Mouse (Mus musculus): ENCODE measurements around the gene Phf5a. TPM values are rescaled to one million over a fixed set of nuclear protein-coding genes. Genes with fewer than 3 reads are reported as not detected.

Phf5a gene
- polyA plus RNA-seq, 1 experiment from 2014 or later: 63.0 TPM

DNA sequence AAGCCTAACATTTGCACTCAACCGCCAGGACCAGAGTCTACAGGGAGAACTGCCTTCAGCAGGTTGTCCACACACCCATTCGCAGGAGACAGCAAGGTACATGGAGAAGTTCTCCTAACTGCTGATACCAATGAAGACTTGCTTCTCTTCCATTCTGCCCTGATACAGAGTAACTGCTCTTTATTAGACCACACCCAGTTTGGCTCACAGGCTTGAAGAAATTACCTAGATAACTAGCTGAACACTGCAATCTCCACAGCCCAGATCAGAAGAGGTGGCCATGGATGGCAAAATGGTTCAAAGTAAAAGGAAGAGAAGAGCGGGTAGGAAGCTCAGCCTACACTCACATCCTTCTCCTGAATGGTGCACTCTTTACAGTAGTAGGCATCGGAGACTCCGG, 1.7 kb downstream of the Phf5a start:
- no peak for DNase-seq
- Histone ChIP-seq H3K9me3 (ENCODE audit: low read length) (no peaks in the 10 kb centered on the region), H3K9ac (replicated peaks) (no peak overlapping the region), H3K27ac (ENCODE audit: low read depth) (peak overlapping the region; percentile 2; the same call in 1 of the 2 replicates), H3K4me2 (ENCODE audit: low read depth, low read length) (peak overlapping the region; percentile 89), H3K27me3 (ENCODE audit: insufficient read depth, low read length) (no peaks in the 10 kb centered on the region), H3K4me1 (ENCODE audit: insufficient read depth) (peaks cover 17% of the 10 kb centered on the region), H3K36me3 (replicated peaks; ENCODE audit: insufficient read depth, low read length) (peaks cover 57% of the 10 kb centered on the region), H3K4me3 (ENCODE audit: low read depth, low read length) (no peak overlapping the region)
- TF ChIP-seq CTCF (IDR thresholded peaks at IDR 0.05; ENCODE audit: low read depth): no peak
- no peak for TF ChIP-seq EP300 (IDR thresholded peaks at IDR 0.05; ENCODE audit: low read depth)
- WGBS (ENCODE audit: insufficient replicate concordance): 80% methylated on average over 5 of the region's 5 CpGs
- no peak for ATAC-seq

DNA sequence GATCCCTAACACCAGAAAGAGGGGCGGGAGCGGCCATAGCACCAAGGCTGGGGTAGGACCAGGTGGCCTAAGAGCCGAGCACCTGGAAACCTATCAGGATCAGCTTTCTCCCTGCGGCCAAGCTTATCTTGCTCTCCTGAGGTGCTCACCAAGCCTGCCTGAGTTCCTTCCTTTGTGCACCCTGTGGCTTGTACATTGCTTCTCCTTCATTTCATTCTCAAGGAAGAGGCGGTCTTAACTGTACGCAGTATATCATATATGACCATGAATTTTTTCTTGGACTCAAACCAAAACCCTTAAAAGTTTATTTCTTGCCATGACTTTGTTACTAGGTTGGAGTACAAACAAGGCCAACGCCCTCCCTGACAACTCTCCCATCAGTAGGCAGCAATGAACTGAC, 7.5 kb downstream of the Phf5a start:
- Histone ChIP-seq H3K36me3 (replicated peaks; ENCODE audit: insufficient read depth, low read length) (peaks cover 50% of the 10 kb centered on the region), H3K9me3 (ENCODE audit: low read length) (no peaks in the 10 kb centered on the region), H3K4me3 (ENCODE audit: low read depth, low read length) (no peak overlapping the region), H3K27ac (ENCODE audit: low read depth) (no peak overlapping the region), H3K27me3 (ENCODE audit: insufficient read depth, low read length) (no peaks in the 10 kb centered on the region), H3K4me2 (ENCODE audit: low read depth, low read length) (no peak overlapping the region), H3K4me1 (ENCODE audit: insufficient read depth) (peaks cover 8% of the 10 kb centered on the region), H3K9ac (replicated peaks) (no peak overlapping the region)
- 89% methylated on average over 7 of the region's 7 CpGs for WGBS (ENCODE audit: insufficient replicate concordance)
- ATAC-seq: no peak
- no peak for DNase-seq
- TF ChIP-seq EP300 (IDR thresholded peaks at IDR 0.05; ENCODE audit: low read depth) (no peak), CTCF (IDR thresholded peaks at IDR 0.05; ENCODE audit: low read depth) (no peak)

DNA sequence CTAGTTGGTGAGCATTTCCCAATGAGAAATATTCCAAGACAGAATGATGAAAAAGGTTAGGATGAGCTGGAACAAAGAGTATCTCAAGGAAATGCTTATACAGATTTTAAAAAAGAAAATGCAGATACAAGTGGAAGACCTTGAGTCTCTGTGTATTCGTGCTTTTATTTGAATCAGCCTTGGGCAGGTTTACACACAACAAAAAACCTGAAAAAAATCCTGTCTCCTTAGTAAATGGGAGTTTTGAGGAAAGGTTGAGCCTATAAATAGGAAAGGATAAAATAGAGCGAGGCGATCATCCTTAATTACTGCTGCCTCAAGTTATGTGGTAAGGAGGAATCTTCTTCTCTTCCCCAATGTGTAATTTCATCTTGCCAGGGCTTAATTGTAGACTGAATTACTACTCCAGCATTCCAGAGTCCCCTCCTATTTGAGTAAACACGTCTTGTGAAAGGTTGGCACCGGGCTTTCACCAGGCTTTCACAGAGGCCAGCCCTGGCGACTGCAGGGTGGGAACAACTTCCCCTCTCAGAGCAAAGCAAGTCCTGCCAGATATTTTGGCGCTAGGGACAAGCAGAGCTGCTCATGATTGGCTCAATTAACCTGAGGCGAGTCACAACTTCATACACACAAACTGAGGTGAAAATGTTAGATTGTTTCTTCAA, 11.1 kb downstream of the Phf5a start:
- TF ChIP-seq EP300 (IDR thresholded peaks at IDR 0.05; ENCODE audit: low read depth) (no peak), CTCF (IDR thresholded peaks at IDR 0.05; ENCODE audit: low read depth) (no peak)
- no peak overlapping the region for H3K9ac ChIP-seq (replicated peaks)
- H3K4me2 ChIP-seq (ENCODE audit: low read depth, low read length): peak overlapping the region; percentile 89
- H3K4me1 ChIP-seq (ENCODE audit: insufficient read depth): peaks cover 16% of the 10 kb centered on the region
- H3K4me3 ChIP-seq (ENCODE audit: low read depth, low read length): peak overlapping the region; percentile 97
- DNase-seq (no peak), ATAC-seq (no peak)
- H3K27ac ChIP-seq (ENCODE audit: low read depth): peak overlapping the region; percentile 97
- H3K27me3 ChIP-seq (ENCODE audit: insufficient read depth, low read length): no peaks in the 10 kb centered on the region
- H3K36me3 ChIP-seq (replicated peaks; ENCODE audit: insufficient read depth, low read length): peaks cover 14% of the 10 kb centered on the region
- no peaks in the 10 kb centered on the region for H3K9me3 ChIP-seq (ENCODE audit: low read length)
- 27% methylated on average over 8 of the region's 8 CpGs for WGBS (ENCODE audit: insufficient replicate concordance)

DNA sequence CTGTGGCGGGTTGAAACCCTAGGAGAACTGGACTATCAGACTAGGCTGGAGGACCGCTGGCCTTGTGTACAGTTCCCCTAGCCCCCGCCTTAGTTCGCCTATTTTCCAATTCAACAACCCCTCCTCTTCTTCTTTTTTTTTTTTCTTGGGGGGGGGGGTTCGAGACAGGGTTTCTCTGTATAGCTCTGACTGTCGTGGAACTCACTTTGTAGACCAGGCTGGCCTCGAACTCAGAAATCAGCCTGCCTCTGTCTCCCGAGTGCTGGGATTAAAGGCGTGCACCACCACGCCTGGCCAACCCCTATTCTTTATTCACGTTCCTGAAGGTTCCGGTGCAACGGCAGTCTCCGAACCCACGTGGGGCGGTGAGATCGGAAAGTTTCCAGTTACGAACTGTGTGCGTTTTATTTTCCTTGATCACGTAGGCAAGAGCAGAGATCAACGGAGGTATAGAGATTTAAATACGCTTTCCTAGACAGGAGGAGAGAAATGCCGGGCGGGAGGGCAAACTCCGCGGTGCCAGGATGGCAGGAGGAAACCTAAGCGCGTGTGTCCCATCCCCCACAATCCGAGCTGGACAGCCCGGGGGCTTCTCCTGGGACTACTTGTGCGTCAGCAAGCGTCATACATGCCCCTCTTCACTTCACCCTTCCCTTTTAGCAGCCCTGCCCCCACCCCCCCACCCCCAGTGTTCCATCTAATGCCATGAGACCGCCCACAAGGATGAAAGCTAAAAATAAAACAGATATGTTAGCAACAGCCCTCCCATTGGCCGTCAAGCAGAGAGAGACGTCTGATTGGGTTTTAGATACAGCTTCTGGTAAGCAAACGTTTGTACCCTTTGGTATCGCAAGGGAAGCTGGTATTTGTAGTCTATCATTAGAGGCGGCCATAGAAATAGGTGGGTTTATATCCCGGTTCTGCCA, 12.1 kb downstream of the Phf5a start:
- Histone ChIP-seq H3K36me3 (replicated peaks; ENCODE audit: insufficient read depth, low read length) (peaks cover 5% of the 10 kb centered on the region; the same call in 1 of the 2 replicates), H3K4me3 (ENCODE audit: low read depth, low read length) (peak overlapping the region; percentile 97), H3K9me3 (ENCODE audit: low read length) (no peaks in the 10 kb centered on the region), H3K27ac (ENCODE audit: low read depth) (peak overlapping the region; percentile 97), H3K27me3 (ENCODE audit: insufficient read depth, low read length) (no peaks in the 10 kb centered on the region), H3K9ac (replicated peaks) (peak overlapping the region; percentile 93), H3K4me2 (ENCODE audit: low read depth, low read length) (peak overlapping the region; percentile 89), H3K4me1 (ENCODE audit: insufficient read depth) (peaks cover 22% of the 10 kb centered on the region)
- peak; percentile 13; the same call in 1 of the 2 replicates for TF ChIP-seq EP300 (IDR thresholded peaks at IDR 0.05; ENCODE audit: low read depth)
- TF ChIP-seq CTCF (IDR thresholded peaks at IDR 0.05; ENCODE audit: low read depth): no peak
- DNase-seq (peak; percentile 87), ATAC-seq (peak; percentile 71)
- WGBS (ENCODE audit: insufficient replicate concordance): under 1% methylated on average over 39 of the region's 39 CpGs

DNA sequence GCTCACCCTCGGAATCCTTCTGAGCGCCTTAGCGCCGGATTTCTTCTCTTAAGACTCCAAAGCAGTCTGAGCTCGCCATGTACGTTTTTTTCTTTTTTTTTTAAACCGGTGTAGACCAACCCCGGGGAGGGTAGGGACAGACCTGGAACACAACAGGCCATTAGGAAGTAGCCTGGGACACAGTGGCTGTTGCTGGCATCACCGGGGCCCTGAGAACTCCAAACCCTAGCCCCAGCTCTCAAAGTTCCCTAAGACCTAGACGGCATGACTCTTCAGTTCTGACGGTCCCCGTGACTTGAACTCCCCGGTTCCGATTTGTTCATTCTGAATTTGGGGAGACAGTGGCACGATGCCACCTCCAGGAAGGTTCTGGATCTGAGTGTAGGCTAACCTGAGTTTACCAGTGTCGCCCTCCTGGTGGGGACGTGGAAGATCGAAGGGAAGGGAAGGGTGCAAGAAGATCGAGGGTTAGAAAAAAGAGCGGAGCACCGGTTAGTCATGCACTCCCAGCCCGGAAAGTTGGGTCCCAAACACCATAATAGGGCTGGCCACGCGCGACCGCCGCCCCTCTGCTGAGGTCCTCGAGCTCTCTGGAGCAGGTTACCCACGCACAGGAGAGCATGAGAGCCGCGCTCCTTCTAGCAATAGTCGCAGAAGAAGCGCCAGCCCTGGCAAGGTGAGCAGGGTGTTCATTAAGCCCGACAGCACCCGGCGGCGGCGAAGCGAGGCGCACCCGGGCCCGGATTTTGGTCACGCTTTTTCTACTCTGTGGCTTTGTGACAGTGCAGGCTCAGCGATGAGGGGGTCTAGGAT, 13.0 kb downstream of the Phf5a start, which contains the start of gene Tob2:
Gene Tob2 (minus strand): TSS at position 280 of the 813 bp plus-strand sequence.
- 0 out of 2 replicates have a peak, but pooled peaks cover 2% of the 10 kb centered on the region for H3K36me3 ChIP-seq (replicated peaks; ENCODE audit: insufficient read depth, low read length)
- ATAC-seq (peak; percentile 14), DNase-seq (peak; percentile 66)
- H3K4me2 ChIP-seq (ENCODE audit: low read depth, low read length): peak within 1 kb of the TSS; percentile 89
- peaks cover 22% of the 10 kb centered on the region for H3K4me1 ChIP-seq (ENCODE audit: insufficient read depth)
- H3K9ac ChIP-seq (replicated peaks): peak within 1 kb of the TSS; percentile 93
- H3K4me3 ChIP-seq (ENCODE audit: low read depth, low read length): peak within 1 kb of the TSS; percentile 97
- TF ChIP-seq CTCF (IDR thresholded peaks at IDR 0.05; ENCODE audit: low read depth) (peak; percentile 20; the same call in 1 of the 2 replicates), EP300 (IDR thresholded peaks at IDR 0.05; ENCODE audit: low read depth) (no peak)
- H3K27ac ChIP-seq (ENCODE audit: low read depth): peak within 1 kb of the TSS; percentile 97
- no peaks in the 10 kb centered on the region for H3K9me3 ChIP-seq (ENCODE audit: low read length)
- under 1% methylated on average over 44 of the region's 44 CpGs for WGBS (ENCODE audit: insufficient replicate concordance)
- H3K27me3 ChIP-seq (ENCODE audit: insufficient read depth, low read length): no peaks in the 10 kb centered on the region

All from liver, postnatal 0 days (tissue).